Mouse (Mus musculus): ENCODE measurements around the gene Mal. TPM values are rescaled to one million over a fixed set of nuclear protein-coding genes. Genes with fewer than 3 reads are reported as not detected.

Mal gene
- polyA plus RNA-seq, 1 experiment = not detected

- Histone ChIP-seq H3K27me3 (replicated peaks) (no peaks in the 10 kb centered on the region), H3K36me3 (replicated peaks; ENCODE audit: low read length) (peaks cover 53% of the 10 kb centered on the region), H3K4me3 (replicated peaks) (no peak overlapping the region), H3K9me3 (no peaks in the 10 kb centered on the region), H3K4me1 (peaks cover 44% of the 10 kb centered on the region)
- TF ChIP-seq GATA1 (IDR thresholded peaks at IDR 0.05; ENCODE audit: borderline replicate concordance, low read length) = no peak
- TF ChIP-seq FLI1 (IDR thresholded peaks at IDR 0.05; ENCODE audit: low read length) = no peak
Observed at GRCm38 (mm10) chr2:127590840-127591239, 65.7 kb downstream of the Mal start.

GRCm38 (mm10) chr2:127590204-127590603 lies 66.3 kb downstream of the Mal start:
- TF ChIP-seq FLI1 (IDR thresholded peaks at IDR 0.05; ENCODE audit: low read length) = no peak
- TF ChIP-seq GATA1 (IDR thresholded peaks at IDR 0.05; ENCODE audit: borderline replicate concordance, low read length) = no peak
- no peak overlapping the region for H3K4me3 ChIP-seq (replicated peaks)
- H3K36me3 ChIP-seq (replicated peaks; ENCODE audit: low read length) = peaks cover 47% of the 10 kb centered on the region
- H3K27me3 ChIP-seq (replicated peaks) = no peaks in the 10 kb centered on the region
- H3K4me1 ChIP-seq = peaks cover 44% of the 10 kb centered on the region
- H3K9me3 ChIP-seq = no peaks in the 10 kb centered on the region

- H3K4me3 ChIP-seq (replicated peaks) = peak overlapping the region; percentile 34
Observed at GRCm38 (mm10) chr2:127588897-127589296, 67.6 kb downstream of the Mal start.

GRCm38 (mm10) chr2:127587514-127587844 lies 69.0 kb downstream of the Mal start:
- TF ChIP-seq GATA1 (IDR thresholded peaks at IDR 0.05; ENCODE audit: borderline replicate concordance, low read length) (no peak), FLI1 (IDR thresholded peaks at IDR 0.05; ENCODE audit: low read length) (no peak)
- Histone ChIP-seq H3K4me3 (replicated peaks) (peak overlapping the region; percentile 99), H3K36me3 (replicated peaks; ENCODE audit: low read length) (peaks cover 22% of the 10 kb centered on the region), H3K9me3 (no peaks in the 10 kb centered on the region), H3K27me3 (replicated peaks) (no peaks in the 10 kb centered on the region), H3K4me1 (peaks cover 61% of the 10 kb centered on the region)

More at GRCm38 (mm10) chr2:127588897-127589296, 67.6 kb downstream of the Mal start:
- TF ChIP-seq FLI1 (IDR thresholded peaks at IDR 0.05; ENCODE audit: low read length) (no peak), GATA1 (IDR thresholded peaks at IDR 0.05; ENCODE audit: borderline replicate concordance, low read length) (no peak)
- H3K36me3 ChIP-seq (replicated peaks; ENCODE audit: low read length) = peaks cover 35% of the 10 kb centered on the region
- no peaks in the 10 kb centered on the region for H3K27me3 ChIP-seq (replicated peaks)
- H3K9me3 ChIP-seq = no peaks in the 10 kb centered on the region
- H3K4me1 ChIP-seq = peaks cover 57% of the 10 kb centered on the region

- peak within 1 kb of the TSS; percentile 99 for H3K4me3 ChIP-seq (replicated peaks)
- TF ChIP-seq FLI1 (IDR thresholded peaks at IDR 0.05; ENCODE audit: low read length) (no peak), GATA1 (IDR thresholded peaks at IDR 0.05; ENCODE audit: borderline replicate concordance, low read length) (no peak)
- peaks cover 16% of the 10 kb centered on the region for H3K36me3 ChIP-seq (replicated peaks; ENCODE audit: low read length)
- H3K4me1 ChIP-seq = peaks cover 61% of the 10 kb centered on the region
- no peaks in the 10 kb centered on the region for H3K27me3 ChIP-seq (replicated peaks)
- H3K9me3 ChIP-seq = no peaks in the 10 kb centered on the region
Observed at GRCm38 (mm10) chr2:127586694-127587513, 69.6 kb downstream of the Mal start, which contains the start of the genes Zfp661 and Mrps5. Gene Zfp661, minus strand, starts transcription at chr2:127587094. Gene Mrps5, plus strand, starts transcription at chr2:127587222.

- Histone ChIP-seq H3K4me3 (replicated peaks) (peak overlapping the region; percentile 96), H3K27me3 (replicated peaks) (no peaks in the 10 kb centered on the region), H3K4me1 (peaks cover 47% of the 10 kb centered on the region), H3K9me3 (no peaks in the 10 kb centered on the region), H3K36me3 (replicated peaks; ENCODE audit: low read length) (peaks cover 12% of the 10 kb centered on the region)
- TF ChIP-seq GATA1 (IDR thresholded peaks at IDR 0.05; ENCODE audit: borderline replicate concordance, low read length) (no peak), FLI1 (IDR thresholded peaks at IDR 0.05; ENCODE audit: low read length) (no peak)
Observed at GRCm38 (mm10) chr2:127584436-127584858, 72.0 kb downstream of the Mal start.

Other genes with a start within 250 kb of the Mal start
- not detected in 2 replicates for gene Gpat2, start 231.5 kb downstream of the Mal start, polyA plus RNA-seq (2012; ENCODE audit: insufficient read depth, low replicate concordance)
- gene Fahd2a, start 212.1 kb downstream of the Mal start, polyA plus RNA-seq (2012; ENCODE audit: insufficient read depth, low replicate concordance) = 15.2 TPM in 1 of 2 replicates, not detected in the other
- 0.16 TPM in 1 of 2 replicates, not detected in the other for gene Kcnip3, start 134.6 kb downstream of the Mal start, polyA plus RNA-seq (2012; ENCODE audit: insufficient read depth, low replicate concordance)
- not detected in 2 replicates for gene Prom2, start 115.2 kb downstream of the Mal start, polyA plus RNA-seq (2012; ENCODE audit: insufficient read depth, low replicate concordance)
- not detected in 2 replicates for gene Zfp661, start 69.6 kb downstream of the Mal start, polyA plus RNA-seq (2012; ENCODE audit: insufficient read depth, low replicate concordance)
- 49.2 and 113 TPM in 2 replicates for gene Mrps5, start 69.5 kb downstream of the Mal start, polyA plus RNA-seq (2012; ENCODE audit: insufficient read depth, low replicate concordance)
- gene Mall, start 73.2 kb upstream of the Mal start, polyA plus RNA-seq (2012; ENCODE audit: insufficient read depth, low replicate concordance) = not detected in 2 replicates
- 0.95 TPM in 1 of 2 replicates, not detected in the other for gene Nphp1, start 132.2 kb upstream of the Mal start, polyA plus RNA-seq (2012; ENCODE audit: insufficient read depth, low replicate concordance)
- 97.8 and 136 TPM in 2 replicates for gene Mtln, start 135.8 kb upstream of the Mal start, polyA plus RNA-seq (2012; ENCODE audit: insufficient read depth, low replicate concordance)
- 0.63 TPM in 1 of 2 replicates, not detected in the other for gene Bub1, start 175.2 kb upstream of the Mal start, polyA plus RNA-seq (2012; ENCODE audit: insufficient read depth, low replicate concordance)
- not detected in 2 replicates for gene Acoxl, start 182.2 kb upstream of the Mal start, polyA plus RNA-seq (2012; ENCODE audit: insufficient read depth, low replicate concordance)